Mouse (Mus musculus): ENCODE data around the gene Psma3.

- TF ChIP-seq POLR2A (IDR thresholded peaks at IDR 0.05; ENCODE audit: insufficient read length, low read depth): no peak
- TF ChIP-seq TCF12 (IDR thresholded peaks at IDR 0.05; ENCODE audit: insufficient read depth, poor library complexity, severe bottlenecking): no peak
Observed at GRCm38 (mm10) chr12:71009769-71010168, 35.3 kb downstream of the Psma3 start.

All from myocyte (in vitro differentiated cells).